Mouse (Mus musculus) natural killer cell, adult 2 months (primary cell): ENCODE data around the gene Fam69b.

Source experiments
- DNase-seq, 2 experiments: peaks; one replicate each; pipeline ENCODE4 v3.0.0; 2022; ENCODE audit warnings: low spot score in 2 of 2

Fam69b gene

GRCm38 (mm10) chr2:26661768-26662508 is 33.7 kb downstream of the Fam69b start:
- DNase-seq, result no peak

- DNase-seq, result no peak
Measured at GRCm38 (mm10) chr2:26662509-26662882, 34.2 kb downstream of the Fam69b start.

GRCm38 (mm10) chr2:26663112-26663511 is 34.9 kb downstream of the Fam69b start:
- DNase-seq, result no peak

GRCm38 (mm10) chr2:26663551-26663950 is 35.3 kb downstream of the Fam69b start:
- peak; percentile 45 to 59 for DNase-seq

- peak; percentile 39 to 57 for DNase-seq
Measured at GRCm38 (mm10) chr2:26668746-26669145, 40.5 kb downstream of the Fam69b start.

- no peak for DNase-seq
Measured at GRCm38 (mm10) chr2:26671182-26671581, 42.9 kb downstream of the Fam69b start, which contains the start of gene Lcn4. Gene Lcn4 (minus strand): TSS chr2:26671282.
